Mouse (Mus musculus) liver, adult 2 months (tissue): ENCODE data around the gene Fbxw2.
"Not testable (repeated sequence)": the region's sequence is repeated elsewhere in the genome, so short reads cannot be mapped to it uniquely, and the experiment has no call there.

Experiments
- CTCF ChIP-seq: fragments of 200-500 bp; IDR thresholded peaks from 2 replicates; pipeline ENCODE4 v1.5.1; 2011; ENCODE audit warnings: low read depth, low read length, control low read depth
- POLR2A ChIP-seq: fragments of 200-500 bp; IDR thresholded peaks from 2 replicates; pipeline ENCODE4 v1.6.1; 2011; ENCODE audit warnings: low read length, control low read depth; ENCODE audit not compliant: insufficient read depth; ENCODE audit errors: extremely low read depth

GRCm38 (mm10) chr2:34792543-34792942, 33.6 kb downstream of the Fbxw2 start:
- not testable (repeated sequence) for TF ChIP-seq POLR2A, CTCF
